Mouse (Mus musculus) cortical plate, adult 2 months (tissue): ENCODE measurements around the gene Prss38. TPM values are rescaled to one million over a fixed set of nuclear protein-coding genes. Genes with fewer than 3 reads are reported as not detected.
"Not testable (repeated sequence)": the region's sequence is repeated elsewhere in the genome, so short reads cannot be mapped to it uniquely, and the experiment has no call there.

Source experiments
- H3K27ac ChIP-seq: fragments of 200-500 bp; 2 replicates; pipeline ENCODE4 v1.5.1; 2012; ENCODE audit warnings: low read length, control low read depth, inconsistent platforms; ENCODE audit not compliant: insufficient read depth
- H3K4me1 ChIP-seq: fragments of 200-500 bp; 2 replicates; pipeline ENCODE4 v1.6.1; 2011; ENCODE audit warnings: low read length; ENCODE audit not compliant: control insufficient read depth, insufficient read depth
- H3K4me3 ChIP-seq: fragments of 200-500 bp; 2 replicates; pipeline ENCODE4 v1.5.1; 2011; ENCODE audit warnings: mild to moderate bottlenecking, low read length, control low read depth; ENCODE audit not compliant: insufficient read depth
- CTCF ChIP-seq: fragments of 200-500 bp; IDR thresholded peaks from 2 replicates; pipeline ENCODE4 v1.5.1; 2011; ENCODE audit warnings: mild to moderate bottlenecking, control low read depth, low read length; ENCODE audit not compliant: insufficient read depth; ENCODE audit errors: extremely low read depth
- POLR2A ChIP-seq: fragments of 200-500 bp; IDR thresholded peaks from 2 replicates; pipeline ENCODE4 v1.6.1; 2011; ENCODE audit warnings: mild to moderate bottlenecking, low read length, control low read depth; ENCODE audit not compliant: insufficient read depth; ENCODE audit errors: extremely low read depth
- polyA plus RNA-seq: library from polyadenylated mRNA; depleted of rRNA; stranded (reverse); fragments of >200 nt; gene quantifications from 2 replicates; pipeline ENCODE4 v1.2.3, GENCODE M21; 2012

Prss38 gene
- polyA plus RNA-seq, 1 experiment: 0.31 TPM

- Histone ChIP-seq H3K4me3 (no peak overlapping the region), H3K27ac (no peak overlapping the region), H3K4me1 (no peaks in the 10 kb centered on the region)
- TF ChIP-seq CTCF (no peak), POLR2A (no peak)
Observed at GRCm38 (mm10) chr11:59384441-59384959, 9.0 kb upstream of the Prss38 start.

DNA sequence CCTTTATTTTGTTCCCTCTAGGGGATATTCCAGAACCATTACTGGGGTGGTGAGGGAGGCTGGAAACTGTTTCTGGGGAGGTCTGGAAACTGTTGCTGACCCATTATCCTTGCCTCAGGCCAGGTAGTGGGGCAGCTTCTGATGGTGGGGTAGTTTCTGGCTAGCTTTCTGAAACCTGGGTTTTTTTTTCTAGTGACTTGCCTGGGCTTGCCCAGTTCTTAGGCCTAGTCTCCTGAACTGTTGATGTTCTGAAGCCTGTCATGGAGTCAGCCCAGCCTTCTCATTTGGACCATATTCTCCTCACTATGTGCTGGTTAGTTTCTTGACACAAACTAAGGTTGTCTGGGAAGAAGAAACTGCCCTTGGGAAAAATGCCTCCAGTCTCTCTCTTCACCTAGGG, 4.1 kb upstream of the Prss38 start:
- Histone ChIP-seq H3K27ac (no peak overlapping the region), H3K4me1 (no peaks in the 10 kb centered on the region), H3K4me3 (no peak overlapping the region)
- no peak for TF ChIP-seq CTCF
- no peak for TF ChIP-seq POLR2A

GRCm38 (mm10) chr11:59377999-59378398, 2.5 kb upstream of the Prss38 start:
- Histone ChIP-seq H3K4me3 (no peak overlapping the region), H3K4me1 (no peaks in the 10 kb centered on the region), H3K27ac (no peak overlapping the region)
- no peak for TF ChIP-seq POLR2A
- no peak for TF ChIP-seq CTCF

- TF ChIP-seq POLR2A: no peak
- TF ChIP-seq CTCF: no peak
- Histone ChIP-seq H3K4me1 (no peaks in the 10 kb centered on the region), H3K4me3 (no peak overlapping the region), H3K27ac (no peak overlapping the region)
Observed at GRCm38 (mm10) chr11:59369848-59370247, 5.6 kb downstream of the Prss38 start.

GRCm38 (mm10) chr11:59367955-59368354, 7.5 kb downstream of the Prss38 start:
- not testable (repeated sequence) for H3K4me3 ChIP-seq, H3K4me1 ChIP-seq

GRCm38 (mm10) chr11:59366633-59367032, 8.8 kb downstream of the Prss38 start:
- no peak overlapping the region for H3K4me3 ChIP-seq
- TF ChIP-seq POLR2A (no peak), CTCF (0 out of 2 replicates have a peak, but pooled peaks have one; percentile 3)
- no peaks in the 10 kb centered on the region for H3K4me1 ChIP-seq
- H3K27ac ChIP-seq: no peak overlapping the region

More at GRCm38 (mm10) chr11:59367955-59368354, 7.5 kb downstream of the Prss38 start:
- not testable (repeated sequence) for H3K27ac ChIP-seq

- TF ChIP-seq CTCF (no peak), POLR2A (no peak)
- Histone ChIP-seq H3K4me1 (no peaks in the 10 kb centered on the region), H3K27ac (no peak overlapping the region), H3K4me3 (no peak overlapping the region)
Observed at GRCm38 (mm10) chr11:59366031-59366430, 9.4 kb downstream of the Prss38 start.

- no peak for TF ChIP-seq POLR2A
- no peak for TF ChIP-seq CTCF
- Histone ChIP-seq H3K4me3 (no peak overlapping the region), H3K4me1 (no peaks in the 10 kb centered on the region), H3K27ac (no peak overlapping the region)
Observed at GRCm38 (mm10) chr11:59364417-59364816, 11.0 kb downstream of the Prss38 start.

DNA sequence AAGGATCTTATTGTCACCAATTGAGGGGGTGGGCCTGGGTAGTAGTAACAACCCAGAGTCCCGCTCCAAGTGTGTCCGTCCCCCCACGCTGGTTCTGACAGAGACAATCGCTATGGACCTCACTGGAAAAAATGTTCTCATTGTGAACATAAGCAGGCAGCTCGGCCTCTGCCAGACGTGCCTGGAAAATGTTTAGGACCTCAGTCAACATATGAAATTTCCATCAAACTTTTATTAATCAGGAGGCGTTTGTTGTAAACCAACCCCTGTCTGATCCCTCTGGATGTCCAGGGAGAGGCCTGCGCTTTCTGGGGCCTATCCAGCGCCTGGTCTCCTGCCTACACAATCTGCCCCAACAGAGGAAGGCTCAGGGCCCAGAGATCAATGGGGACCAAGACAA, 11.4 kb downstream of the Prss38 start:
- TF ChIP-seq POLR2A: no peak

GRCm38 (mm10) chr11:59361291-59361690, 14.2 kb downstream of the Prss38 start:
- Histone ChIP-seq H3K4me1 (no peaks in the 10 kb centered on the region), H3K4me3 (no peak overlapping the region), H3K27ac (no peak overlapping the region)
- TF ChIP-seq CTCF: no peak
- TF ChIP-seq POLR2A: no peak

More for the DNA sequence above, 11.4 kb downstream of the Prss38 start:
- Histone ChIP-seq H3K4me1 (no peaks in the 10 kb centered on the region), H3K4me3 (no peak overlapping the region), H3K27ac (no peak overlapping the region)
